Mouse (Mus musculus) brain, embryonic 14.5 days (tissue): ENCODE data around the gene Usp28. TPM values are rescaled to one million over a fixed set of nuclear protein-coding genes. Genes with fewer than 3 reads are reported as not detected.
A peak's percentile ranks its signal among the peaks of the same experiment; 100 is the strongest.

Experiments
- DNase-seq: peaks from one replicate; pipeline ENCODE4 v3.0.0-alpha.2; 2011; ENCODE audit warnings: low read depth
- CTCF ChIP-seq: fragments of 200-500 bp; IDR thresholded peaks from 2 replicates; pipeline ENCODE4 v1.5.1; 2012; ENCODE audit warnings: inconsistent platforms, mild to moderate bottlenecking, moderate library complexity, borderline replicate concordance; ENCODE audit not compliant: insufficient read depth, insufficient read length; ENCODE audit errors: extremely low read depth
- POLR2A ChIP-seq: fragments of 200-500 bp; IDR thresholded peaks from 2 replicates; pipeline ENCODE4 v1.6.1; 2012; ENCODE audit warnings: mild to moderate bottlenecking, inconsistent platforms, borderline replicate concordance; ENCODE audit not compliant: poor library complexity, insufficient read depth, insufficient read length, severe bottlenecking; ENCODE audit errors: extremely low read depth
- polyA plus RNA-seq: library from polyadenylated mRNA; depleted of rRNA; stranded (reverse); fragments of >200 nt; gene quantifications from 2 replicates; pipeline ENCODE4 v1.2.3, GENCODE M21; 2012; rRNA removed

Gene Usp28
- polyA plus RNA-seq, 1 experiment: 49.2 TPM

GRCm38 (mm10) chr9:49050901-49051300, 65.7 kb downstream of the Usp28 start:
- TF ChIP-seq CTCF: no peak
- TF ChIP-seq POLR2A: no peak
- DNase-seq: no peak

DNA sequence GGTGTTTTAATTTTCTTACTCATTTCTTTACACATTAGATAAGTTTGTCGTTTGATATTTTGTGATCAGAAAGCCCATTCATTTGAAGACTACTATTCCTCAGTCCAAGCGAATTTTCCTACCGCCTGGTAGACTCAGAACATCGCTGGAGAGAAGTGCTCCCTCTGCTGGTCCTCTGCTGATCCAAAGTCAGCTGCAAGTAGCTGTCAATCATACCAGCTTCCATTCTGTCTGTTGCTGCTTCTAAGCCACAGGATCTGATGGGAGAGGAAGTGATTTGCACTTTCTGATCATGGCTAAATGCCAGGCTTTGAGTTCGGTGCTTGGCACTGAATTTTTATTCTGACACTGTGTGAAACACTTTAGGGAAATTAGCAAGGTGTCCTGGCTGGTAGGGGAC, 66.2 kb downstream of the Usp28 start:
- peak; percentile 85 for DNase-seq
- TF ChIP-seq CTCF: peak; percentile 85; the same call in 1 of the 2 replicates
- TF ChIP-seq POLR2A: no peak

DNA sequence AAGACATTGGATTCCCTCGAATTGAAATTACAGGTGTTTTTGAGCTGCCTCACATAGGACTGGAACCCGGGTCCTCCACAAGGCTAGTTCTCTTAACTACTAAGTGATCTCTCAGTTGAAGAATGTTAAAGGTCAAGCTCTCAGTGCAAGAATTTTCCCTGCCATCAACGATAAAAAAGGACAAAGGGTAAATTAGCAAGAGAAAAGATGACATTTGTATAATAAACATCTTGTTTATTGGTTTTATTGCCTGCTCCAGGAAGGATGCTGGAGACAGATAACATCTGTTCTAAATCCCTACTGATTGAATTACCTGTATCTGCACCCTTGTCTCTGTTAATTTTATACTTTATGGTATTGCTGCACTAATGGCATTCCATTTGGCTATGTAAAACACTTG, 68.9 kb downstream of the Usp28 start:
- DNase-seq: no peak
- TF ChIP-seq POLR2A (no peak), CTCF (no peak)

- peak; percentile 99 for DNase-seq
- TF ChIP-seq POLR2A (peak; percentile 64; the same call in 1 of the 2 replicates), CTCF (no peak)
Measured at GRCm38 (mm10) chr9:49055333-49056205, 70.4 kb downstream of the Usp28 start, which contains the start of gene Zw10. TSS of gene Zw10 (plus strand) at chr9:49055613.

- TF ChIP-seq CTCF (no peak), POLR2A (no peak)
Measured at GRCm38 (mm10) chr9:49076847-49077246, 91.7 kb downstream of the Usp28 start.

GRCm38 (mm10) chr9:49081107-49081506, 95.9 kb downstream of the Usp28 start, which contains the start of gene Tmprss5:
TSS of gene Tmprss5 (plus strand) at chr9:49081260.
- TF ChIP-seq CTCF: no peak
- no peak for TF ChIP-seq POLR2A
- no peak for DNase-seq

More at GRCm38 (mm10) chr9:49076847-49077246, 91.7 kb downstream of the Usp28 start:
- no peak for DNase-seq

DNA sequence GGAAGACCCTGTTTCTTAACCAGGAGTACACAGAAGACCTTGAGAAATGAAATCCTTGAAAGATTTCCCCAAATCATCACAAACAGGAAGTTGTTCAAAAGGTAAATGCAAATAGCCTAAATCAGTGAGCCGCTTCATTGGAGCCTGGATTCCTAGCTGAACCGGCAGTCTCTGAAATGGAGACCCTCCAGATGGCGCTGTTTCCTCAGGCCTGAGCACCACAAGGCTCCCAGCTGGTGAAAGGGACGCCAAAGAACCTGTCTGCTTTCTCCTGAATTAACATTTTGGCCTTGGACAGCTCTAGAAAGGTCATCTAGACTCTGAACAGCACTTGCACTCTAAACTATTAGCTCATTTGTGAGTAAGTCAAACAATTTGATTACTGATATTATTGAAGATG, 96.4 kb downstream of the Usp28 start:
- peak; percentile 88 for DNase-seq
- peak; percentile 93 for TF ChIP-seq CTCF
- no peak for TF ChIP-seq POLR2A

DNA sequence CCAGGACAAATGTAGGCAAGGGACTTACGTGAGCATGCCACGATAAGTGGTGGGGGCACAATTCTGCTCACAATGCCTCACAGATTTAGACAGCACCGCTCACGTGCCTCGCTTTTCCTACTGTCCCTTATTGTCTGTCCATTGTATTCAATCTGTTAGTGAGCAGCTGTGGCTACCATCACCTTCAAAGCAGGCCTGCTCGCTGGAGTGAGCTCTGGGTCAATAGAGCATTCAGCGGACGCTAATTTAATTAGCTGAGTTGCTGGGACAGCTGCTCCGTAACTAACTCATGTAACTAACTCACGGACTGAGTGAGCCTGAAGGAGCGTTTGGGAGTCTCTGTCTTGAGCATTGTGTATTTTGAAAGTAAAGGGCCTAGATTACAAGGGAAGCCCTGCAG, 102.1 kb downstream of the Usp28 start:
- DNase-seq: peak; percentile 71
- no peak for TF ChIP-seq POLR2A
- no peak for TF ChIP-seq CTCF

Other genes with a start within 250 kb of the Usp28 start
- 2.3 and 4.1 TPM in 2 replicates for gene Zbtb16, start 149.2 kb upstream of the Usp28 start, polyA plus RNA-seq
- 2.5 and 3.6 TPM in 2 replicates for gene Htr3a, start 74.3 kb upstream of the Usp28 start, polyA plus RNA-seq
- gene Htr3b, start 20.4 kb upstream of the Usp28 start, polyA plus RNA-seq: 0.14 TPM in 1 of 2 replicates, not detected in the other
- gene Zw10, start 70.2 kb downstream of the Usp28 start, polyA plus RNA-seq: 28.9 and 36.7 TPM in 2 replicates
- gene Tmprss5, start 95.9 kb downstream of the Usp28 start, polyA plus RNA-seq: 1.8 and 2.2 TPM in 2 replicates